Mouse (Mus musculus): Measurements from ENCODE around the gene Sipa1l1.

Gene Sipa1l1

GRCm38 (mm10) chr12:82251328-82251727 is 82.2 kb downstream of the Sipa1l1 start:
- no peak for DNase-seq

GRCm38 (mm10) chr12:82254076-82254475 is 85.0 kb downstream of the Sipa1l1 start:
- DNase-seq = no peak

- DNase-seq = no peak
Observed at GRCm38 (mm10) chr12:82256012-82256411, 86.9 kb downstream of the Sipa1l1 start.

- no peak for DNase-seq
Observed at GRCm38 (mm10) chr12:82256921-82257500, 87.9 kb downstream of the Sipa1l1 start.

GRCm38 (mm10) chr12:82257994-82258785 is 89.1 kb downstream of the Sipa1l1 start:
- DNase-seq = no peak

GRCm38 (mm10) chr12:82263443-82263842 is 94.3 kb downstream of the Sipa1l1 start:
- no peak for DNase-seq

GRCm38 (mm10) chr12:82264083-82264851 is 95.1 kb downstream of the Sipa1l1 start:
- peak; percentile 62 for DNase-seq

GRCm38 (mm10) chr12:82265335-82266274 is 96.5 kb downstream of the Sipa1l1 start:
- no peak for DNase-seq

GRCm38 (mm10) chr12:82271447-82271846 is 102.3 kb downstream of the Sipa1l1 start:
- no peak for DNase-seq

- no peak for DNase-seq
Observed at GRCm38 (mm10) chr12:82273503-82273902, 104.4 kb downstream of the Sipa1l1 start.

GRCm38 (mm10) chr12:82274576-82274975 is 105.5 kb downstream of the Sipa1l1 start:
- DNase-seq = no peak

GRCm38 (mm10) chr12:82275767-82276166 is 106.6 kb downstream of the Sipa1l1 start:
- DNase-seq = no peak

GRCm38 (mm10) chr12:82276591-82276990 is 107.5 kb downstream of the Sipa1l1 start:
- DNase-seq = no peak

GRCm38 (mm10) chr12:82284617-82285016 is 115.5 kb downstream of the Sipa1l1 start:
- DNase-seq = peak; percentile 74

- peak; percentile 40 for DNase-seq
Observed at GRCm38 (mm10) chr12:82285018-82285417, 115.9 kb downstream of the Sipa1l1 start.

- no peak for DNase-seq
Observed at GRCm38 (mm10) chr12:82286068-82286467, 116.9 kb downstream of the Sipa1l1 start.

- no peak for DNase-seq
Observed at GRCm38 (mm10) chr12:82286804-82287203, 117.7 kb downstream of the Sipa1l1 start.

- no peak for DNase-seq
Observed at GRCm38 (mm10) chr12:82293545-82294247, 124.6 kb downstream of the Sipa1l1 start.

GRCm38 (mm10) chr12:82294906-82295887 is 126.1 kb downstream of the Sipa1l1 start:
- peak; percentile 77 for DNase-seq

GRCm38 (mm10) chr12:82296276-82296675 is 127.2 kb downstream of the Sipa1l1 start:
- no peak for DNase-seq

- no peak for DNase-seq
Observed at GRCm38 (mm10) chr12:82297196-82297595, 128.1 kb downstream of the Sipa1l1 start.
